10 mouse cellular contexts compared by ENCODE assay signal in genomic region chr17:83982700-83983069, GRCm38 (mm10).
DNase-seq lines count a peak whose midpoint lies in the region; ATAC-seq and TF ChIP-seq lines count a peak whose summit lies in the region.
"Had no signal": no experiment of that assay in that cellular context is flagged by ENCODE, and none has a peak within 500 bp of the region (broad histone marks: within the 10 kb centered on the region; RNA-seq: fewer than 3 reads in every experiment).

No protein-coding gene starts in this region.

- peak overlapping the region; percentile 32 for H3K4me3 ChIP-seq in gastrocnemius, adult 2 months
- H3K4me3 ChIP-seq in midbrain, embryonic 11.5 days (ENCODE audit: low read depth, low read length) = no peak overlapping the region
- no peak overlapping the region for H3K4me3 ChIP-seq in midbrain, embryonic 14.5 days (replicated peaks; ENCODE audit: low read depth, low read length)
- H3K4me3 ChIP-seq in intestine, embryonic 14.5 days (ENCODE audit: low read depth, low read length) = no peak overlapping the region
- no peak overlapping the region for H3K4me3 ChIP-seq in stomach, embryonic 14.5 days (ENCODE audit: low read depth, low read length)
- H3K4me3 ChIP-seq: neural tube, embryonic 12.5 days had no signal

- no peak overlapping the region for H3K4me2 ChIP-seq in midbrain, embryonic 11.5 days
- no peak overlapping the region for H3K4me2 ChIP-seq in midbrain, embryonic 14.5 days (ENCODE audit: low read length)
- peak overlapping the region; percentile 3; the same call in 1 of the 2 replicates for H3K4me2 ChIP-seq in intestine, embryonic 14.5 days (ENCODE audit: low read length)
- H3K4me2 ChIP-seq in stomach, embryonic 14.5 days (replicated peaks; ENCODE audit: low read depth, low read length) = no peak overlapping the region
- H3K4me2 ChIP-seq: neural tube, embryonic 12.5 days had no signal

- H3K27ac ChIP-seq in gastrocnemius, adult 2 months = peak overlapping the region; percentile 94
- no peak overlapping the region; the same call in 1 of the 2 replicates for H3K27ac ChIP-seq in midbrain, embryonic 11.5 days (ENCODE audit: low read depth, low read length)
- H3K27ac ChIP-seq in midbrain, embryonic 14.5 days (replicated peaks; ENCODE audit: low read depth, low read length) = no peak overlapping the region
- H3K27ac ChIP-seq in intestine, embryonic 14.5 days (ENCODE audit: low read depth) = peak overlapping the region; percentile 80
- peak overlapping the region; percentile 88 for H3K27ac ChIP-seq in stomach, embryonic 14.5 days (ENCODE audit: low read length)
- H3K27ac ChIP-seq: neural tube, embryonic 12.5 days had no signal

- intact Hi-C loops in gastrocnemius, adult 2 months (cut with DNase I) = no loop called here

- TF ChIP-seq CTCF in gastrocnemius, adult 2 months (IDR thresholded peaks at IDR 0.05) = no peak

- H3K4me1 ChIP-seq in midbrain, embryonic 11.5 days (ENCODE audit: control insufficient read depth, insufficient read depth, low read length) = peaks cover 20% of the 10 kb centered on the region
- H3K4me1 ChIP-seq in midbrain, embryonic 14.5 days (ENCODE audit: control insufficient read depth, insufficient read depth, low read length) = peaks cover 13% of the 10 kb centered on the region
- H3K4me1 ChIP-seq in intestine, embryonic 14.5 days (replicated peaks; ENCODE audit: control insufficient read depth, insufficient read depth, low read length) = peaks cover 35% of the 10 kb centered on the region
- peaks cover 32% of the 10 kb centered on the region for H3K4me1 ChIP-seq in stomach, embryonic 14.5 days (ENCODE audit: control insufficient read depth, insufficient read depth, low read length)

- no peaks in the 10 kb centered on the region for H3K27me3 ChIP-seq in midbrain, embryonic 11.5 days (ENCODE audit: control insufficient read depth, insufficient read depth, low read length)
- no peaks in the 10 kb centered on the region for H3K27me3 ChIP-seq in midbrain, embryonic 14.5 days (ENCODE audit: control insufficient read depth, insufficient read depth, low read length)
- H3K27me3 ChIP-seq in intestine, embryonic 14.5 days (replicated peaks; ENCODE audit: control insufficient read depth, insufficient read depth, low read length) = no peaks in the 10 kb centered on the region
- no peaks in the 10 kb centered on the region for H3K27me3 ChIP-seq in stomach, embryonic 14.5 days (ENCODE audit: control insufficient read depth, insufficient read depth, low read length)
- H3K27me3 ChIP-seq: neural tube, embryonic 12.5 days had no signal

- ATAC-seq in midbrain, embryonic 11.5 days (ENCODE audit: low FRiP score) = no peak
- ATAC-seq in midbrain, embryonic 14.5 days (ENCODE audit: low FRiP score, low TSS enrichment) = no peak
- ATAC-seq in intestine, embryonic 14.5 days (replicated peaks; ENCODE audit: low FRiP score, low TSS enrichment, low read depth) = no peak
- no peak for ATAC-seq in stomach, embryonic 14.5 days (ENCODE audit: insufficient number of reproducible peaks, insufficient read depth, low FRiP score, low read depth)
- no peak for ATAC-seq in erythroid progenitor cell, adult 5-6 weeks (replicated peaks; ENCODE audit: low FRiP score, poor library complexity, severe bottlenecking)

- peak overlapping the region; percentile 32; the same call in 1 of the 2 replicates for H3K9ac ChIP-seq in midbrain, embryonic 11.5 days (ENCODE audit: low read length)
- no peak overlapping the region for H3K9ac ChIP-seq in midbrain, embryonic 14.5 days (replicated peaks; ENCODE audit: low read length)
- H3K9ac ChIP-seq in intestine, embryonic 14.5 days (ENCODE audit: low read length) = peak overlapping the region; percentile 5; the same call in 1 of the 2 replicates
- no peak overlapping the region for H3K9ac ChIP-seq in stomach, embryonic 14.5 days (replicated peaks; ENCODE audit: low read depth, low read length)
- H3K9ac ChIP-seq: neural tube, embryonic 12.5 days had no signal

- H3K9me3 ChIP-seq in midbrain, embryonic 11.5 days (ENCODE audit: control insufficient read depth, low read length) = no peaks in the 10 kb centered on the region
- no peaks in the 10 kb centered on the region for H3K9me3 ChIP-seq in midbrain, embryonic 14.5 days (ENCODE audit: control insufficient read depth, low read length)
- H3K9me3 ChIP-seq in intestine, embryonic 14.5 days (ENCODE audit: control insufficient read depth, low read length) = no peaks in the 10 kb centered on the region
- no peaks in the 10 kb centered on the region for H3K9me3 ChIP-seq in stomach, embryonic 14.5 days (ENCODE audit: control insufficient read depth, low read depth, low read length)
- H3K9me3 ChIP-seq: neural tube, embryonic 12.5 days had no signal

- WGBS in midbrain, embryonic 11.5 days = 55% methylated on average over 8 of the region's 8 CpGs
- 66% methylated on average over 8 of the region's 8 CpGs for WGBS in midbrain, embryonic 14.5 days
- WGBS in intestine, embryonic 14.5 days = 58% methylated on average over 8 of the region's 8 CpGs
- 63% methylated on average over 8 of the region's 8 CpGs for WGBS in stomach, embryonic 14.5 days

- peak; percentile 61 for DNase-seq in gastrocnemius, adult 2 months
- no peak for DNase-seq in gastrocnemius, adult 8-10 months (ENCODE audit: low spot score in 2 of 2)
- DNase-seq in midbrain, embryonic 11.5 days (ENCODE audit: low spot score, missing footprints) = no peak
- no peak for DNase-seq in midbrain, embryonic 14.5 days
- no peak for DNase-seq in intestine, embryonic 14.5 days (ENCODE audit: low spot score)
- DNase-seq in retina, embryonic 14.5 days (ENCODE audit: low spot score) = no peak
- DNase-seq: cerebellum, postnatal 36 days had no signal

- no peaks in the 10 kb centered on the region for H3K36me3 ChIP-seq in midbrain, embryonic 11.5 days (ENCODE audit: control insufficient read depth, insufficient read depth, low read length)
- no peaks in the 10 kb centered on the region for H3K36me3 ChIP-seq in midbrain, embryonic 14.5 days (ENCODE audit: control insufficient read depth, insufficient read depth, low read length)
- H3K36me3 ChIP-seq in intestine, embryonic 14.5 days (ENCODE audit: control insufficient read depth, insufficient read depth, low read length) = no peaks in the 10 kb centered on the region
- no peaks in the 10 kb centered on the region for H3K36me3 ChIP-seq in stomach, embryonic 14.5 days (ENCODE audit: control insufficient read depth, insufficient read depth, low read length)
- H3K36me3 ChIP-seq: neural tube, embryonic 12.5 days had no signal

Comparison
In these comparisons a context has a peak if more than half of its experiments do, and no peak if none do; other contexts are left out.
1. H3K9ac ChIP-seq: peak in midbrain, embryonic 11.5 days (single experiment) and intestine, embryonic 14.5 days (single experiment); none in midbrain, embryonic 14.5 days (single experiment) and stomach, embryonic 14.5 days (single experiment).
2. H3K27ac ChIP-seq: peak in gastrocnemius, adult 2 months (single experiment), intestine, embryonic 14.5 days (single experiment) and stomach, embryonic 14.5 days (single experiment); none in midbrain, embryonic 11.5 days (single experiment) and midbrain, embryonic 14.5 days (single experiment).